Mouse (Mus musculus) ovary, postnatal 14 days (tissue): ENCODE results near the gene H2-T23.
"Not testable (repeated sequence)": the region's sequence is repeated elsewhere in the genome, so short reads cannot be mapped to it uniquely, and the experiment has no call there.

ENCODE experiments used
- DNase-seq: peaks from one replicate; pipeline ENCODE4 v3.0.0; 2022; ENCODE audit warnings: low spot score

Gene H2-T23

DNA sequence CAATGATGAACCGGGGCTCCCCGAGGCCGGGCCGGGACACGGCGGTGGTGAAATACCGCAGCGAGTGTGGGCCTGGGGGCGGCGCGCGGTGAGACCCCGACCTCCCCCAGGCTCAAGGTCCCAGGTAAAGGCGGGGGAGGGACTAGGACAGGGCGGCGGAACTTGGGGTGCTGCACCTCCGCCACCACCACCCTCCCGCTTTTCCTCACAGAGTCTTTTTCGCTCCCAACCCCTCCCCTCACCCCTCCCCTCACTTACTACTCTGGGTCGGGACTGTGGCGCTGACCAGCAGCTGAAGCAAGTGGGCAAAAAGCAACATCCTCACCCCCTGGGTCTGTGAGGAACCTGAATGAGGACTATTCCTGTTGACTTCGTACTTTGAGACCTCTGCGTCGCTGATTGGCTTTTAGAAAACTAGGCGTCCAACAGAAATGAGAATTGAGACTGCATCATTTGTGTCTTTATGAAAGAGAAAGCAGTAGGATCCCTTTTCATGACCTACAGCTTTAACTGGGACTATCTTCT lies at the start of gene H2-T23:
Gene H2-T23 (minus strand): TSS at position 505 of the 525 bp plus-strand sequence.
- peak; percentile 33 for DNase-seq

DNA sequence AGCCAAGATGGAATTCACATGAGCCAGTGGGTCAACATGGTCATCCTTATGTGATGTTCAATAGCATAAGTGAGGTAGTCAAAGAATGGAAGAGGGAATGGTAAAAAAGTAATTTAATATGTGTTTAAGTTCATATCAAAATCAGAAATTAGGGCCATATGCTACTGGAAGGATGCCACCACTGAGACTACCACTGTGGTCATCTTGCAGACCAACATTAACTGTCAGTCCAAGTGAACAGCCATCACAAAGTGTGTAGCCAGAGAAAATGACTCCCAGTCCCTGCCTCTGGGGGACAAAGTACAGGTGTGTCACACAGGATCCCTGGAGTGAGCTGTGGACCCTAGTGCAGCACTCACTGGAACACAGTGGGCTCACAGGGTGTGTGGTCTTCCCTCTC lies 49.2 kb upstream of the H2-T23 start:
- not testable (repeated sequence) for DNase-seq

DNA sequence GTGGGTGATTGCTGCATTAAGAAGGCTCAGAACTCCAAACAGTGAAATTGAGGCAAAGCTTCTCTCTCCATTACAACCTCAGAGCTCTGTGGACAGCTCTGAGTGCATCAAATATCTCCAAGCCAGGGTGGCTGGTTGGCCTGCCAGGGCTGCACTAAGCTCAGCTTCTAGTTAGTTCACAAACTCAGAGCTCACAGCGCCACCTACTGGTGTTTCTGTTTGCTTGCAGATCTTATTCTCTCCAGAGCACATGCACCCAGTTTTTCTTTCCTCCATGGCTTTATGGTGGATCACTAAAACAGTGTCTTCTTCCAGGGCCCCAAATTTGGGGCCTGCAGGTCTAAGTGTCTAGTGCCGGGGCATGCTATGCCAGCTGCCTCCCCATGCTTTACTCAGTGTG lies 28.2 kb upstream of the H2-T23 start:
- DNase-seq, result peak; percentile 84

DNA sequence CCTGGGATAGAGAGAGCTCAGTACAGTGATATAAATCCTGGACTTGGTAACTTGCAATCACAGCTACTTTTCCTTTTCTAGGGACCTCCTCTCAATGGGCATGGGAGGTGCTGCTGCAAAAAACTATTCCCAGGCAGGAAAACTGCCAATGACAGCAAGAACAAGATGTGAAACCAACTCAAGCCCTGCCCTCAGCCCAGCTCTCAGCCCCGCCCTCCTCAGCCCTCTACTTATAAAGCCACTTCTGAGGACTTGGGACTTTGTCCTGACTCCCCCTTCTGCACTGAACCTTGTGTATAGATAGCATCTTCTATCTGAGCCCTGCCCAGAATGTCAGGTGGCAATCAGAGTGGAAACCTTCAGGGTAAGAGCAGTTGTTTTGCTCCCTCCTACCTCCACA lies 25.7 kb upstream of the H2-T23 start, which contains the start of gene Gm11127:
Gene Gm11127 (minus strand): TSS at position 10 of the 400 bp plus-strand sequence.
- not testable (repeated sequence) for DNase-seq

DNA sequence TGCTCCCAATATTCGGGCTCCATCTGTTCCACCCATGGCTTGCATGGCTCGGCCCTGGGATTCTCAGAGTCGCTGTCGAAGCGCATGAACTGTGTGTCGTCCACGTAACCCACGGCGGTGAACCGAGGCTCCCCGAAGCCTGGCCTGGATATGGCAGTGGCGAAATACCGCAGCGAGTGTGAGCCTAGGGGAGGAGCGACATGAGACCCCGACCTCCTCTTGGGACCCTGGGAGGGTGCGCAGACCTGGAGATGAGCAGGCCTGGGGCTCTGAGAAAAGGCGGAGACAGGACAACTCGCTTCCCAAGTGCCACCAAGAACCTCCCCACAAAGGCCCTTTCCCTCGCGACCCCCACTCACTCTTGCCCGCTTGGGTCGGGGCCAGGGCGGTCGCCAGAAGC lies 25.3 kb upstream of the H2-T23 start:
- DNase-seq, result not testable (repeated sequence)

DNA sequence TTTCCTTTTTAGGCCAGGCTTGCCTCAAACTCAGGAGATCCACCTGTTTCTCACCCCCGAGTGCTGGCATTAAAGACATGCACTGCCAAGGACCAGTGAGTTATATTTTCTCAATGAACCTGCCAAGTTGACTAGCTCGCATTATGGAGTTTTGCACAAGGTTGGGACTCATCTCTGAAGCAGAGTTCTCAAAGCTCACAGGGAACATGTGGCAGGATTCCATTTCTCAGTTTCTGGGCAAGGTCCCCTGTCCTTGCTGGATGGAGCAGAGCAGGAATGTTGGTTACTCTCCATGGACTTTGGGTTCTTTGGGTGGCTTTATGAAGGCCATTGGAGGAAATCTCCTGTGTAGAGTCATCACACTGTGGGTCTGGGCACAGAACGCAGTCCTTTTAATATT lies 10.6 kb upstream of the H2-T23 start:
- DNase-seq, result no peak

DNA sequence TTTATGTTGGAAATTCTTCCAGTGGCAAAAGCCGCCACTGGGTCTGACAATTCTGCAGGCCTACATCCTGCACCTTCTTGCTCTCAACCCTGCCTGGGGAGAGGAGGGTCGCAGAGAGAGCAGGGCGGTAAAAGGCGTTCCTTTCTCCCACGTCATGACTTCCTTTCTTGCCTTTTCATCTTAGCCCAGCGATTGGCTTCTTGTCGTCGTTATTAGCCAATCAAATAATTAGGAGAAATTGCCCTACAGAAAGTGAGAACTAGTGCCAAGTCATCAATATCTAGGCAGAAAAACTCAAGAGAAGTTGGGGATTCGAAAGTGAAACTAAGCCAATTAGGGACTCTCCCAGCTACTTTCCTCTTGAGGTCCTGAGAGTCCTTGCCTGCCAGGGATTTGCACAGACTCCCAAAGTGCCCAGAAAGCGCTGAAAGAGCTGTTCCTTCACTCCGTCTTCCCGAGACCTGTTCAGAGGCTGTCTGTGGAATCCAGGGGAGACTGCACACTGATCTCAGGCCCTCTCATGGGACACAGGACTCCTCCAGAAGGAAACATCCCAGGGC lies 10.0 kb upstream of the H2-T23 start, which contains the start of the genes H2-T22 and Gm6034:
Gene H2-T22 (minus strand): TSS at position 138 of the 560 bp plus-strand sequence.
Gene Gm6034 (plus strand): TSS at position 352 of the 560 bp plus-strand sequence.
- peak; percentile 45 for DNase-seq

DNA sequence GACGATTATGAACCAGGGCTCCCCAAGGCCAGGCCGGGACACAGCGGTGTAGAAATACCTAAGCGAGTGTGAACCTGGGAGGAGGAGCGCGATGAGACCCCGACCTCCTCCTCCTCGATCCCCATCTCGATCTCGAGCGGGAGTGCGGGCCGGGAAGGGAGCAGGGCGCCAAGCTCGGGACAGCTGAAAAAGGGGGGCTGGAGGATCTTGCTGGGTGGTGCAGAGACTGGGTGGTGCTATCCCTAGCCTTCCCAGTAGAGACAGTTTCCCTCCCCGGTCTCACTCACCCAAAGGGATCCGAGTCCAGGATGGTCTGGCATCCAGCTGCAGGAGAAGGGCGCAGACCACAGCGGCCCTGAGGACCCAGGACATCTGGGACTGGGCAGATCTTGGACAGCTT lies 9.4 kb upstream of the H2-T23 start:
- not testable (repeated sequence) for DNase-seq

DNA sequence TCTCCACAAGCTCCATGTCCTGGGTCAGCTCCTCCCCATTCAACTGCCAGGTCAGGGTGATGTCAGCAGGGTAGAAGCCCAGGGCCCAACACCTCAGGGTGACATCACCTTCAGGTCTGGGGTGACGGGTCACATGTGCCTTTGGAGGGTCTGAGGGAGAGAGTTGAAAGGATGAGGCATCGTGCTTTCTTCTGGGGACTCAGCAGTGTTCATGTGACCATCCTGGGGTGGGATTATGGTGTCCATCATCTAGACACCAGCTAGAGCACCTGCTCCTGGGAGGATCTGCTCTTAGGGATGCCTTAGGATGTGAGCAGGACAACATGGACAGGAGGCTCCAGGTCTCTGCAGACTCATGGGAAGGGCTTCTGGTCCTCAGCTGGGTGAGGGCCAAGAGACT lies 7.9 kb upstream of the H2-T23 start:
- not testable (repeated sequence) for DNase-seq

DNA sequence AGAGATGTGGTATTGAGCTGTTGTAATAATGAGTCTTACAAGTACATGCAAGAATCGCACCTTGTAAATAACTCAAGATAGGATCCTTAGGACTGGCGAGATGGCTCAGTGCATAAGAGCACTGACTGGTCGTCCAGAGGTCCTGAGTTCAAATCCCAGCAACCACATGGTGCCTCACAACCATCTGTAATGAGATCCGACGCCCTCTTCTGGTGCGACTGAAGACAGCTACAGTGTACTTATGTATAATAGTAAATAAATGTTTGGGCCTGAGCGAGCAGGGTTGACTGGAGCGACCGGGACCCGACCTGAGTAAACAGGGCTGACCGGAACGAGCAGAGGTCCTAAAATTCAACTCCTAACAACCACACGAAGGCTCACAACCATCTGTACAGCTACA lies 3.5 kb upstream of the H2-T23 start:
- not testable (repeated sequence) for DNase-seq

DNA sequence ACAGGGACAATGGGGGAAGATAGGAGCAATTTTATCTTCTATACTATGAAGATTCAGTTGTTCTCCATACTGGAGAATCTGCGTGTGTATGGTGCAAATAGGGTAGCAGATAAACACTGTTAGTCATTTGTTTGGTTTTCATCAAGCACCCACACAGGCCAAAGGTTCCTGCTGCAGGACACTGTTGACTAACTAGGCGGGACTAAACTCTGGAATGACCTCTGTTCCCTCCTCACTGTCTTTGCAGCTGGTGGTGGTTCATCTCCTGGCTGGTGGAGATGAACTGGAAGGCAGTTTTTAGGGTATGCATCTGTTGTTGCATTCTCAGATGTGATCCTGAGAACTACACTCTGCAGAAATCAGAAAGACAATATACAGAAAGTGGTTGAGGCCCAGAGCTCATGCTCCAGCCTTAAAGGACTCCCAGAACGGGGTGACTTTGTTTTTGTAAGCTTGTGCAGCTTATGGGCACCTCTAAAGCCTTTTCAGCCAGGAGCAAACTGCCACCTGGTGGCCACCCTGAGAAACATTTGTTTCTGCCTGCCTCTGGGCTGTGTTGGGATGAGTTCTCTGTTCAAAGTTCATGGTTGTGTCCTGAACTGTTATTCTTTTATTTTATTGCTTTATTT lies 2.5 kb upstream of the H2-T23 start:
- DNase-seq, result not testable (repeated sequence)

DNA sequence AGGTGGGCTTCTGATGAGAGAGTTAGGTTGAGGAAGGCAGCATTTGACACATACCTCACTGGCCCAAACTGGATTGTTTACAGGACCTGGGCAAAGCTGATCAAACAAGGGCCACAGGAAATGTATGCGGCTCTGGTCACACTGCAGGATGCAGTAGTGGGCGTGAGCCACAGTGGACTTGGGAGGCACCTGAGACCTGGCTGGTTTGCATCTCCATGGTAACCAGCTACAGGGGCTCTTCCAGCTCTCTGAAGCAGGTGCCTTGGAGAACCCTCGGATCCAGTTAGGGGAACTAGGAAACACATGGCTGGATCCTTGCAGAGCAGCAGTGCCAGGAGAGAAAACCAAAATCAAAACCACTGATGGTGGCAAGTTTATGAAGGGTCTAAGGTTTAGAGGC lies 1.9 kb upstream of the H2-T23 start:
- DNase-seq, result not testable (repeated sequence)

DNA sequence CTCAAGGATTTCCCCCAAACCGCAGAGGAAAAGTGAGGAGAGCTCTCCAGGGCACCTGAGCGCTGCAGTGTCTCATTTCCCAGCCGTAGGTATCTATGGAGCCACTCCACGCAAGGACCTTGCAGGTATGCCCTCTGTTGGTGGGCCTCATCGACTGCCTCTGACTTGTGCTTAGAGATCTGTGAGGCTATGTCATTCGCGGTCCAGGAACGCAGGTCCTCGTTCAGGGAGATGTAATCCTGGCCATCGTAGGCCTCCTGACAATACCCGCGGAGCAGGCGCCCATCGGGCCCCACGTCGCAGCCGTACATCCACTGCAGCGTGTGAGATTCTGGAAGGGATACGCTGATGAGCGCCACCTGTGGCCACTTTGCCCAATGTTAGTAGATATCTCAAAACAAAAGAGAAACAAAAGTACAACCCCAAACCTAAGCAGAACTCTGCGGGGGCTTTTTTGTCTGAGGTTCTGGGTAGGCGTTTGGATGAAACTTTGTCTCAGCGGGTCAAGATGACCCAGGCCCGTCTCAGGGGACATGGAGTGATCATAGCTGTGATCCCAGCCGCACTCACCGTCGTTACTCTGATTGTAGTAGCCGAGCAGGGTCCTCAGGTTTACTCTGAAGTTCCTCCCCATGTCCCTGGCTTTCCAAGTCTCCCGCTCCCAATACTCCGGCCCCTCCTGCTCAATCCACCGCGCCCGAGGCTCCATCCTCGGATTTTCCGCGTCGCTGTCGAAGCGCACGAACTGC lies 898 bp downstream of the H2-T23 start:
- DNase-seq, result not testable (repeated sequence)

DNA sequence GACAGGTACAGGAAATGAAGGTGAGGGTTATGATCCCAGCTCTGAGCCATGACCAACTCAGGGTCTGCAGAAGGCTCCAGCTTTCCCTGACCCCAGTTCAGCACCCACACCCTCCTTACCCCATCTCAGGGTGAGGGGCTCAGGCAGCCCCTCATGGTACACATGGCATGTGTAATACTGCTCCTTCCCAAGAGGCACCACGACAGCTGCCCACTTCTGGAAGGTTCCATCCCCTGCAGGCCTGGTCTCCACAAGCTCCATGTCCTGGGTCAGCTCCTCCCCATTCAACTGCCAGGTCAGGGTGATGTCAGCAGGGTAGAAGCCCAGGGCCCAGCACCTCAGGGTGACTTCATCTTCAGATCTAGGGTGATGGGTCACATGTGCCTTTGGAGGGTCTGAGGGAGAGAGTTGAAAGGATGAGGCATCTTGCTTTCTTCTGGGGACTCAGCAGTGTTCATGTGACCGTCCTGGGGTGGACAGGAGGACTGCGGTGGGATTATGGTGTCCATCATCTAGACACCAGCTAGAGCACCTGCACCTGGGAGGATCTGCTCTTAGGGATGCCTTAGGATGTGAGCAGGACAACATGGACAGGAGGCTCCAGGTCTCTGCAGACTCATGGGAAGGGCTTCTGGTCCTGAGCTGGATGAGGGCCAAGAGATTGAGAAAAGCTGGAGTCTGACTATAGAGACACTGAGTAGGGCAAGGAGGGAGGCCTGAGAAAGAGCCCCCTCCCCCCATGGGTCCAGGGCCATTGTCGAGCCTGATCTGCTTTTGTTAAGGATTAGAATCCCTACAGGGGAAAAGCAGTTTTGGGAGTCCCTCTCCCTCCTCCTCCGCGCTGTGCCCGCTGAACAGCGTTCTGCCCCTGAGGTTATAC lies 1.7 kb downstream of the H2-T23 start:
- not testable (repeated sequence) for DNase-seq

DNA sequence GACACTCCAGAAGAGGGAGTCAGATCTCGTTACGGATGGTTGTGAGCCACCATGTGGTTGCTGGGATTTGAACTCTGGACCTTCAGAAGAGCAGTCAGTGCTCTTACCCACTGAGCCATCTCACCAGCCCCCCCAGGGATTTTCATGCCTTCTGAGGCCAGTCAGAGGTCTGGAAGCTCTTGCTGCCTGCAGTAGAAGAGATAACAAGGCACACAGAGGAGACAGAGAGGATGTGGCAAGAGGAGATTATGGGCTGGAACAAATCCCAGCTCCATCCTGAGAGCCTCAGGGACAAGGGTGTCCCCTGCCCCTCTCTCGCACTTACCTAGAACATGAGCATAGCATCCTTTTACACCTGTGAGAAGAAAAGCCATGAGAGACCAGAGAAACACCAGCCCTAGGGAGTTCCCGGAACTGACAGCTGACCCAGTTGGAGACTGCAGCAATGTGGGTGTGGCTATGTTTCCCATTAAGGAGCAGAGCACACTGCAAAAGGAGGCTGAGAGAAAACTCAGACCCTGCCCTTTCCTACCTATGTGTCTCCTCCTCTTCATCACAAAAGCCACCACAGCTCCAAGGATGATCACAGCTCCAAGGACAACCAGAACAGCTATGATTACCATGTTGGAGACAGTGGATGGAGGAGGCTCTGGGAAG lies 2.5 kb downstream of the H2-T23 start:
- not testable (repeated sequence) for DNase-seq

DNA sequence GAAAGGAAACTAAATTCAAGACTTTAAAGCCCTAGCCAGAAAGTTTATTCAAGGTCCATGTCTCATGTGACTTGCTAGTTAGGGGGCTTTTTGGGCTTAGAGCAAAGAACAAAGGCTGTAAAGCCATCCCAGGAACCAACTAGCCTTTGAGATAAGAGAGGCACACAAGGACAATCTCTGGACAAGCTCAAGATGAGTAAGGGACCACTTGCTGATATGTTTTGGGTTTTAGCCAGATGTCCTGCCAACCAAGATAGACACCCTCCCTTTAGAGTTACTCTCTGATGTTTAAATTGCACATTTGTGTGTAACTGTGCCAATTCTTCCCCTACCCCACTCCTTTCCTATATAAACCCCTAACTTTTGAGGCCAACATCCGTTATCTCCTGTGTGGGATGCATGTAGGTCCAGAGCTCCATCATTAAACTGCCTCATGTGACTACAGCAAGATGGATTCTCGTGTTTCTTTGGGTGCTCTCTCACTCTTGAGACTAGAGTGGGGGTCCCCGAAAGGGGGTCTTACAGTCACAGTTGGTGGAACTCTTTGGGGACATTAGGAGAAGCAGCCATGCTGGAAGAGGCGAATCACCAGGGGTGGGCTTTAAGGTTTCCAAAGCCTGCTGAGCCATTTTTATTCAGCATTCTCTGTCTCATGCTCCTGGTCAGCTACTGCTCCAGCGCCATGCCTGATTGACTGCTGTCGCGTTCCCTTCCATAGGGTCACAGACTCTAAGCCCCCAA lies 3.6 kb downstream of the H2-T23 start:
- no peak for DNase-seq

DNA sequence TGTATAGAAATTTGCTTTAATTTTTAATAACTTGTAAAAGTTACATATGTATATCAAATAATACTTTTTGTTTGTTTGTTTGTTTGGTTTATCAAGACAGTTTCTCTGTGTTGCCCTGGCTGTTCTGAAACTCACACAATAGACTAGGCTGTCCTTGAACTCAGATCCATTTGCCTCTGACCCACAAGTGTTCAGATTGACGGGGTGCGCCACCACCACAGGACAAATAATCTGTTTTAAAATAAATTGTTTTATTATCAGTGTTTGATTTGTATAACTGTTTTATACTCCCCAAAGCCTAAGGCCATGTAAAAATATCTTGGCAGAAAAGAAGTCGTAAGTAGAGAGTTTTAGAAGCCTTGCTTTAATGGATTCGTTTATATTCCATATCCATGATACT lies 5.0 kb downstream of the H2-T23 start:
- DNase-seq, result no peak

DNA sequence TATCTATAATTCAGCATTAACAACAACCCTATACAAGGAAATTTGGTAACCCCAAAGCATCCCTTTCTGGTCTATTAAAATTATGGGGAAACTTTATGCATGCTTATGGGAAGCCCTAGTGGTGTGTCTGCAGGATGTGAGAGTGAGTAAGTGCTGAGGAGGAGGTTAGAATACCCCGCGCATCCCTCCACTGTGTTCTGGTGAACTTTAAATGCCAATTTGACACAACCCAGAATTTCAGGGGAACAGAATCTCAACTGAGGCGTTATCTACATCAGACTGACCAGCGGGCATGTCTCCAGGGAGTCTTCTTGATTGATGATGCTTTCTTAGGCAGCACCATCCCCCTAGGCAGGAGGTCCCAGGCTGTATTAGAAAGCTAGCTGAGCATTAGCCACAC lies 6.8 kb downstream of the H2-T23 start:
- DNase-seq, result no peak

DNA sequence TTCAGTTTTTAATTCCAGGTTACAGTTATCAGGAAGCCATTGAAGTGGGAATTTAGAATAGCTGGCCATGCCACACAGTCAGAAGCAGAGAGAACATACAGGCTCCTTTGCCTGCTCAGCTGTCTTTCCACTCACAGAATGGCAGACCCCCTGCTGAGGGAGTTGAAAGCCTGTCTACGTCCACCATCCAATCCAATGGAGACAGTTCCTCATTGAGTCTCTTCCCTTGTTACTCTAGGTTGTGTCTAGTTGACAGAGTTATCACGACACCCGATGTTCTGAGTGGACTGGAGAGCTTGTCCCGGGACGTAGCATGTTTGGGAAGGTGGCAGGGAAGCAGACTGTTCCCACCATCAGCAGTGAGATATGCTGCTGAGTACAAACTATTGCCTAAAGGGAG lies 7.5 kb downstream of the H2-T23 start:
- DNase-seq, result no peak
